Mouse (Mus musculus) spleen, postnatal 36 days (tissue): ENCODE results near the gene Olfr492.

ENCODE experiments used
- DNase-seq, 2 experiments: peaks; one replicate each; pipeline ENCODE4 v3.0.0; 2022; ENCODE audit warnings: low spot score in 2 of 2, mixed read lengths in 1 of 2

Olfr492 gene

GRCm38 (mm10) chr7:108323574-108323973 lies at the start of gene Olfr492:
Gene Olfr492, minus strand, starts transcription at chr7:108323674.
- DNase-seq: no peak

- no peak for DNase-seq
Observed at GRCm38 (mm10) chr7:108365035-108365434, 41.6 kb upstream of the Olfr492 start, which contains the start of gene Olfr494. Gene Olfr494, plus strand, starts transcription at chr7:108365335.

- DNase-seq: no peak
Observed at GRCm38 (mm10) chr7:108346879-108347278, 23.4 kb upstream of the Olfr492 start, which contains the start of gene Olfr493. Gene Olfr493, minus strand, starts transcription at chr7:108346979.

GRCm38 (mm10) chr7:108313151-108313550 lies 10.3 kb downstream of the Olfr492 start, which contains the start of gene Olfr491:
Gene Olfr491, plus strand, starts transcription at chr7:108313451.
- DNase-seq: no peak

GRCm38 (mm10) chr7:108288834-108289233 lies 34.6 kb downstream of the Olfr492 start, which contains the start of gene Olfr490:
Gene Olfr490, minus strand, starts transcription at chr7:108288934.
- DNase-seq: no peak
